Mouse (Mus musculus) embryo, embryonic 11 days (tissue): ENCODE measurements around the gene Itgb4.

Experiments
- DNase-seq: peaks from one replicate; pipeline ENCODE4 v3.0.0-alpha.2; 2015

The Itgb4 gene

GRCm38 (mm10) chr11:115974309-115975082, at the start of gene Itgb4:
Itgb4 (plus strand) TSS chr11:115974709.
- peak; percentile 42 for DNase-seq

GRCm38 (mm10) chr11:115929031-115929430, 45.5 kb upstream of the Itgb4 start:
- no peak for DNase-seq

- no peak for DNase-seq
These were observed 44.7 kb upstream of the Itgb4 start for GRCm38 (mm10) chr11:115929818-115930217.

- DNase-seq: no peak
These were observed 43.3 kb upstream of the Itgb4 start for GRCm38 (mm10) chr11:115931235-115931634.

- DNase-seq: peak; percentile 99
These were observed 41.3 kb upstream of the Itgb4 start, which contains the start of the genes Sap30bp and Recql5 for GRCm38 (mm10) chr11:115933108-115933746. Sap30bp (plus strand) TSS chr11:115933282. Recql5 (minus strand) TSS chr11:115933477.

GRCm38 (mm10) chr11:115933747-115934110, 40.8 kb upstream of the Itgb4 start:
- no peak for DNase-seq

GRCm38 (mm10) chr11:115939690-115940329, 34.7 kb upstream of the Itgb4 start:
- DNase-seq: peak; percentile 79

GRCm38 (mm10) chr11:115941980-115942379, 32.5 kb upstream of the Itgb4 start:
- no peak for DNase-seq

GRCm38 (mm10) chr11:115945247-115945646, 29.3 kb upstream of the Itgb4 start:
- DNase-seq: no peak

- DNase-seq: no peak
These were observed 28.2 kb upstream of the Itgb4 start for GRCm38 (mm10) chr11:115946221-115946828.

- DNase-seq: no peak
These were observed 26.2 kb upstream of the Itgb4 start for GRCm38 (mm10) chr11:115948316-115948715.

- DNase-seq: no peak
These were observed 23.8 kb upstream of the Itgb4 start for GRCm38 (mm10) chr11:115950719-115951118.

GRCm38 (mm10) chr11:115954712-115955111, 19.8 kb upstream of the Itgb4 start:
- DNase-seq: no peak

GRCm38 (mm10) chr11:115955195-115955858, 19.2 kb upstream of the Itgb4 start:
- DNase-seq: no peak

- peak; percentile 73 for DNase-seq
These were observed 18.1 kb upstream of the Itgb4 start for GRCm38 (mm10) chr11:115956453-115956852.

- DNase-seq: no peak
These were observed 16.5 kb upstream of the Itgb4 start for GRCm38 (mm10) chr11:115957971-115958370.

GRCm38 (mm10) chr11:115959018-115959417, 15.5 kb upstream of the Itgb4 start:
- no peak for DNase-seq

- no peak for DNase-seq
These were observed 11.7 kb upstream of the Itgb4 start for GRCm38 (mm10) chr11:115962651-115963412.

GRCm38 (mm10) chr11:115964977-115965604, 9.4 kb upstream of the Itgb4 start:
- no peak for DNase-seq

- no peak for DNase-seq
These were observed 5.6 kb upstream of the Itgb4 start for GRCm38 (mm10) chr11:115968731-115969405.
